Mouse (Mus musculus): ENCODE results near the gene Cnn1.

GRCm38 (mm10) chr9:22054411-22055076 lies 44.5 kb upstream of the Cnn1 start:
- TF ChIP-seq CTCF (IDR thresholded peaks at IDR 0.05; ENCODE audit: low read depth, low read length) (peak; percentile 79), POLR2A (IDR thresholded peaks at IDR 0.05; ENCODE audit: insufficient read depth, low read length) (no peak), EP300 (IDR thresholded peaks at IDR 0.05; ENCODE audit: insufficient read depth, low read depth, low read length) (0 out of 2 replicates have a peak, but pooled peaks have one; percentile 41)

All from ES-Bruce4 (cell line).